Mouse (Mus musculus) heart, postnatal 0 days (tissue): ENCODE results near the gene Pitpnm3. TPM values are rescaled to one million over a fixed set of nuclear protein-coding genes. Genes with fewer than 3 reads are reported as not detected.

Experiments used
- ATAC-seq: fragments of 200-750 bp; cut with Nextera tagmentation; 2 replicates; pipeline ENCODE4 v1.8.0; 2017; ENCODE audit warnings: low read depth, moderate number of reproducible peaks, moderate library complexity; ENCODE audit not compliant: insufficient read depth
- DNase-seq: peaks from one replicate; pipeline ENCODE4 v3.0.0-alpha.2; 2016; ENCODE audit warnings: low spot score
- H3K27ac ChIP-seq: fragments of 300-500 bp; sonication (generic); 2 replicates; pipeline ENCODE4 v1.5.1; 2014; ENCODE audit warnings: low read depth, mild to moderate bottlenecking
- H3K27me3 ChIP-seq: fragments of 300-500 bp; sonication (generic); 2 replicates; pipeline ENCODE4 v1.6.1; 2014; ENCODE audit warnings: low read length, mixed read lengths; ENCODE audit not compliant: control insufficient read depth, insufficient read depth
- H3K36me3 ChIP-seq: fragments of 300-500 bp; sonication (generic); replicated peaks from 2 replicates; pipeline ENCODE4 v1.6.1; 2014; ENCODE audit warnings: low read length, mixed read lengths; ENCODE audit not compliant: control insufficient read depth, insufficient read depth
- H3K4me1 ChIP-seq: fragments of 300-500 bp; sonication (generic); 2 replicates; pipeline ENCODE4 v1.6.1; 2014; ENCODE audit warnings: antibody characterized with exemption; ENCODE audit not compliant: control insufficient read depth, insufficient read depth
- H3K4me2 ChIP-seq: fragments of 300-500 bp; sonication (generic); 2 replicates; pipeline ENCODE4 v1.6.1; 2014; ENCODE audit warnings: low read depth, mild to moderate bottlenecking, low read length, moderate library complexity
- H3K4me3 ChIP-seq: fragments of 300-500 bp; sonication (generic); 2 replicates; pipeline ENCODE4 v1.5.1; 2014; ENCODE audit warnings: low read depth, low read length
- H3K9ac ChIP-seq: fragments of 300-500 bp; sonication (generic); replicated peaks from 2 replicates; pipeline ENCODE4 v1.6.1; 2014; ENCODE audit warnings: low read depth, low read length, mixed read lengths
- H3K9me3 ChIP-seq: fragments of 300-500 bp; sonication (generic); replicated peaks from 2 replicates; pipeline ENCODE4 v1.6.1; 2016; ENCODE audit warnings: low read length; ENCODE audit not compliant: control insufficient read depth
- CTCF ChIP-seq: IDR thresholded peaks from 2 replicates; pipeline ENCODE4 v1.5.1; 2016; ENCODE audit warnings: antibody characterized with exemption, control low read depth, low read depth
- EP300 ChIP-seq: IDR thresholded peaks from 2 replicates; pipeline ENCODE4 v1.6.1; 2016; ENCODE audit warnings: antibody characterized with exemption, low read depth
- WGBS: fragments of 180-500 bp; shearing (Covaris S2); extraction: QIAGEN DNeasy Blood & Tissue Kit; methylation state at CpG from one replicate; pipeline ENCODE4 v1.1.7; 2014; 5-methylcytosine and 5-hydroxymethylcytosine counted together
- polyA plus RNA-seq: library from polyadenylated mRNA; unstranded; fragments of >200 nt; fragmentation: Nextera tagmentation; extraction: Ambion mirVana; gene quantifications from 2 replicates; pipeline ENCODE4 v1.2.1, GENCODE M21; 2015
- total RNA-seq: library from RNA; depleted of rRNA; stranded (reverse); fragments of >200 nt; gene quantifications from 2 replicates; pipeline ENCODE4 v1.2.3, GENCODE M21; 2014; ENCODE audit warnings: low replicate concordance; rRNA removed

Gene Pitpnm3
- total and polyA plus RNA-seq, 2 experiments from 2014 or later, result 0.38 to 1.0 TPM

- Histone ChIP-seq H3K4me2 (no peak overlapping the region), H3K9me3 (no peaks in the 10 kb centered on the region), H3K36me3 (no peaks in the 10 kb centered on the region), H3K9ac (no peak overlapping the region), H3K4me3 (no peak overlapping the region), H3K27ac (no peak overlapping the region), H3K4me1 (no peaks in the 10 kb centered on the region), H3K27me3 (peaks cover 5% of the 10 kb centered on the region; the same call in 1 of the 2 replicates)
- ATAC-seq (no peak), DNase-seq (no peak)
- WGBS, result 89% methylated on average over 6 of the region's 6 CpGs
- TF ChIP-seq EP300, result no peak
- no peak for TF ChIP-seq CTCF
Observed at GRCm38 (mm10) chr11:72005547-72005946, 130.0 kb downstream of the Pitpnm3 start.

GRCm38 (mm10) chr11:72003171-72003570 is 132.4 kb downstream of the Pitpnm3 start:
- Histone ChIP-seq H3K27me3 (peaks cover 5% of the 10 kb centered on the region; the same call in 1 of the 2 replicates), H3K4me3 (no peak overlapping the region), H3K27ac (no peak overlapping the region), H3K4me2 (no peak overlapping the region), H3K4me1 (no peaks in the 10 kb centered on the region), H3K9ac (no peak overlapping the region), H3K9me3 (no peaks in the 10 kb centered on the region), H3K36me3 (no peaks in the 10 kb centered on the region)
- TF ChIP-seq EP300, result no peak
- no peak for TF ChIP-seq CTCF
- WGBS, result 64% methylated on average over 9 of the region's 9 CpGs
- DNase-seq, result no peak
- ATAC-seq, result no peak

GRCm38 (mm10) chr11:72002138-72002853 is 133.3 kb downstream of the Pitpnm3 start:
- Histone ChIP-seq H3K27me3 (peaks cover 11% of the 10 kb centered on the region; the same call in 1 of the 2 replicates), H3K4me3 (no peak overlapping the region), H3K36me3 (no peaks in the 10 kb centered on the region), H3K9ac (no peak overlapping the region), H3K9me3 (no peaks in the 10 kb centered on the region), H3K27ac (no peak overlapping the region), H3K4me2 (no peak overlapping the region), H3K4me1 (no peaks in the 10 kb centered on the region)
- TF ChIP-seq CTCF (peak; percentile 22; the same call in 1 of the 2 replicates), EP300 (no peak)
- WGBS, result 43% methylated on average over 13 of the region's 13 CpGs
- DNase-seq (no peak), ATAC-seq (no peak)

GRCm38 (mm10) chr11:72000194-72000593 is 135.4 kb downstream of the Pitpnm3 start:
- Histone ChIP-seq H3K9me3 (no peaks in the 10 kb centered on the region), H3K4me3 (no peak overlapping the region), H3K27me3 (peaks cover 11% of the 10 kb centered on the region; the same call in 1 of the 2 replicates), H3K36me3 (no peaks in the 10 kb centered on the region), H3K9ac (no peak overlapping the region), H3K4me1 (no peaks in the 10 kb centered on the region; the same call in 1 of the 2 replicates), H3K27ac (no peak overlapping the region), H3K4me2 (no peak overlapping the region)
- ATAC-seq (no peak), DNase-seq (no peak)
- TF ChIP-seq CTCF (no peak), EP300 (no peak)
- WGBS, result 84% methylated on average over 6 of the region's 6 CpGs

Other genes starting within 250 kb of the Pitpnm3 start
- not detected in 2 replicates for gene Aipl1, start 98.3 kb downstream of the Pitpnm3 start, total RNA-seq
- 0.11 and 0.31 TPM in 2 replicates for gene Aipl1, start 98.3 kb downstream of the Pitpnm3 start, polyA plus RNA-seq
- 30.2 and 40.7 TPM in 2 replicates for gene Pimreg, start 93.7 kb downstream of the Pitpnm3 start, total RNA-seq
- 24.6 and 25.8 TPM in 2 replicates for gene Pimreg, start 93.7 kb downstream of the Pitpnm3 start, polyA plus RNA-seq
- gene Gm43951, start 71.1 kb upstream of the Pitpnm3 start, total RNA-seq, result not detected in 2 replicates
- gene Gm43951, start 71.1 kb upstream of the Pitpnm3 start, polyA plus RNA-seq, result 0.07 TPM in 1 of 2 replicates, not detected in the other
- gene 4933427D14Rik, start 71.7 kb upstream of the Pitpnm3 start, total RNA-seq, result 5.5 TPM in 2 replicates
- gene 4933427D14Rik, start 71.7 kb upstream of the Pitpnm3 start, polyA plus RNA-seq, result 4.4 and 4.5 TPM in 2 replicates
- 62.9 and 75.4 TPM in 2 replicates for gene Txndc17, start 71.8 kb upstream of the Pitpnm3 start, total RNA-seq
- 151 and 155 TPM in 2 replicates for gene Txndc17, start 71.8 kb upstream of the Pitpnm3 start, polyA plus RNA-seq
- gene Med31, start 79.8 kb upstream of the Pitpnm3 start, total RNA-seq, result 13.2 and 15.2 TPM in 2 replicates
- gene Med31, start 79.8 kb upstream of the Pitpnm3 start, polyA plus RNA-seq, result 30.8 and 33.0 TPM in 2 replicates
- not detected in 2 replicates for gene Slc13a5, start 131.4 kb upstream of the Pitpnm3 start, total RNA-seq
- gene Slc13a5, start 131.4 kb upstream of the Pitpnm3 start, polyA plus RNA-seq, result not detected in 2 replicates
- gene Xaf1, start 165.9 kb upstream of the Pitpnm3 start, total RNA-seq, result 2.6 and 3.4 TPM in 2 replicates
- gene Xaf1, start 165.9 kb upstream of the Pitpnm3 start, polyA plus RNA-seq, result 12.7 and 19.2 TPM in 2 replicates
- gene Fbxo39, start 178.7 kb upstream of the Pitpnm3 start, total RNA-seq, result not detected in 2 replicates
- gene Fbxo39, start 178.7 kb upstream of the Pitpnm3 start, polyA plus RNA-seq, result not detected in 2 replicates
- gene Tekt1, start 226.7 kb upstream of the Pitpnm3 start, total RNA-seq, result not detected in 2 replicates
- 0.19 and 0.62 TPM in 2 replicates for gene Tekt1, start 226.7 kb upstream of the Pitpnm3 start, polyA plus RNA-seq